Mouse (Mus musculus): ENCODE results near the gene Sft2d2. TPM values are rescaled to one million over a fixed set of nuclear protein-coding genes. Genes with fewer than 3 reads are reported as not detected.

Gene Sft2d2
- polyA plus RNA-seq, 1 experiment, result 6.9 TPM

GRCm38 (mm10) chr1:165195396-165195960 lies 1.2 kb upstream of the Sft2d2 start:
- H3K79me2 ChIP-seq (ENCODE audit: control insufficient read depth, insufficient read depth), result peaks cover 13% of the 10 kb centered on the region
- H3K79me3 ChIP-seq (ENCODE audit: low read depth), result peaks cover 7% of the 10 kb centered on the region

GRCm38 (mm10) chr1:165194662-165195013 lies 400 bp upstream of the Sft2d2 start:
- Histone ChIP-seq H3K36me3 (ENCODE audit: control insufficient read depth, insufficient read depth) (no peaks in the 10 kb centered on the region), H3ac (ENCODE audit: control insufficient read depth, insufficient read length, low read depth) (peak overlapping the region; percentile 8), H3K79me2 (ENCODE audit: control insufficient read depth, insufficient read depth) (peaks cover 13% of the 10 kb centered on the region), H3K4me3 (ENCODE audit: insufficient read depth, poor library complexity, severe bottlenecking) (peak overlapping the region; percentile 51), H3K79me3 (ENCODE audit: low read depth) (peaks cover 7% of the 10 kb centered on the region), H3K27me3 (ENCODE audit: control insufficient read depth, insufficient read depth, insufficient read length) (no peaks in the 10 kb centered on the region)
- no peak for TF ChIP-seq CEBPB (IDR thresholded peaks at IDR 0.05; ENCODE audit: low read depth)
- no peak for TF ChIP-seq MYOD1 (IDR thresholded peaks at IDR 0.05; ENCODE audit: control insufficient read depth, insufficient read length, low read depth)
- TF ChIP-seq MAX (IDR thresholded peaks at IDR 0.05), result no peak
- TF ChIP-seq CTCF (IDR thresholded peaks at IDR 0.05; ENCODE audit: control insufficient read depth, insufficient read depth, insufficient read length), result no peak
- no peak for TF ChIP-seq FOSL1 (IDR thresholded peaks at IDR 0.05; ENCODE audit: insufficient read depth, low read length, poor library complexity, severe bottlenecking)
- TF ChIP-seq USF1 (IDR thresholded peaks at IDR 0.05; ENCODE audit: low read depth), result no peak
- TF ChIP-seq MYOG (IDR thresholded peaks at IDR 0.05; ENCODE audit: control insufficient read depth, extremely low read depth, insufficient read length), result no peak

More at GRCm38 (mm10) chr1:165195396-165195960, 1.2 kb upstream of the Sft2d2 start:
- no peaks in the 10 kb centered on the region for H3K36me3 ChIP-seq (ENCODE audit: control insufficient read depth, insufficient read depth)
- TF ChIP-seq USF1 (IDR thresholded peaks at IDR 0.05; ENCODE audit: low read depth), result no peak
- no peak for TF ChIP-seq CTCF (IDR thresholded peaks at IDR 0.05; ENCODE audit: control insufficient read depth, insufficient read depth, insufficient read length)
- no peak for TF ChIP-seq MAX (IDR thresholded peaks at IDR 0.05)
- TF ChIP-seq CEBPB (IDR thresholded peaks at IDR 0.05; ENCODE audit: low read depth), result no peak
- TF ChIP-seq MYOG (IDR thresholded peaks at IDR 0.05; ENCODE audit: control insufficient read depth, extremely low read depth, insufficient read length), result no peak
- TF ChIP-seq MYOD1 (IDR thresholded peaks at IDR 0.05; ENCODE audit: control insufficient read depth, insufficient read length, low read depth), result no peak
- no peaks in the 10 kb centered on the region for H3K27me3 ChIP-seq (ENCODE audit: control insufficient read depth, insufficient read depth, insufficient read length)
- no peak overlapping the region for H3K4me3 ChIP-seq (ENCODE audit: insufficient read depth, poor library complexity, severe bottlenecking)
- H3ac ChIP-seq (ENCODE audit: control insufficient read depth, insufficient read length, low read depth), result no peak overlapping the region

GRCm38 (mm10) chr1:165193426-165193825 lies 812 bp downstream of the Sft2d2 start:
- Histone ChIP-seq H3K4me3 (ENCODE audit: insufficient read depth, poor library complexity, severe bottlenecking) (peak overlapping the region; percentile 51), H3K79me3 (ENCODE audit: low read depth) (peaks cover 7% of the 10 kb centered on the region), H3K27me3 (ENCODE audit: control insufficient read depth, insufficient read depth, insufficient read length) (no peaks in the 10 kb centered on the region), H3ac (ENCODE audit: control insufficient read depth, insufficient read length, low read depth) (peak overlapping the region; percentile 74), H3K79me2 (ENCODE audit: control insufficient read depth, insufficient read depth) (peaks cover 13% of the 10 kb centered on the region), H3K36me3 (ENCODE audit: control insufficient read depth, insufficient read depth) (no peaks in the 10 kb centered on the region)
- TF ChIP-seq MAX (IDR thresholded peaks at IDR 0.05) (no peak), CTCF (IDR thresholded peaks at IDR 0.05; ENCODE audit: control insufficient read depth, insufficient read depth, insufficient read length) (no peak), MYOG (IDR thresholded peaks at IDR 0.05; ENCODE audit: control insufficient read depth, extremely low read depth, insufficient read length) (no peak), CEBPB (IDR thresholded peaks at IDR 0.05; ENCODE audit: low read depth) (no peak)

GRCm38 (mm10) chr1:165192714-165193264 lies 1.4 kb downstream of the Sft2d2 start:
- no peak overlapping the region for H3ac ChIP-seq (ENCODE audit: control insufficient read depth, insufficient read length, low read depth)
- no peaks in the 10 kb centered on the region for H3K27me3 ChIP-seq (ENCODE audit: control insufficient read depth, insufficient read depth, insufficient read length)
- H3K79me3 ChIP-seq (ENCODE audit: low read depth), result peaks cover 7% of the 10 kb centered on the region
- H3K79me2 ChIP-seq (ENCODE audit: control insufficient read depth, insufficient read depth), result peaks cover 13% of the 10 kb centered on the region
- TF ChIP-seq MYOG (IDR thresholded peaks at IDR 0.05; ENCODE audit: control insufficient read depth, extremely low read depth, insufficient read length) (no peak), MAX (IDR thresholded peaks at IDR 0.05) (no peak)
- H3K36me3 ChIP-seq (ENCODE audit: control insufficient read depth, insufficient read depth), result no peaks in the 10 kb centered on the region
- H3K4me3 ChIP-seq (ENCODE audit: insufficient read depth, poor library complexity, severe bottlenecking), result peak overlapping the region; percentile 18

GRCm38 (mm10) chr1:165192102-165192501 lies 2.1 kb downstream of the Sft2d2 start:
- Histone ChIP-seq H3ac (ENCODE audit: control insufficient read depth, insufficient read length, low read depth) (no peak overlapping the region), H3K79me3 (ENCODE audit: low read depth) (peaks cover 7% of the 10 kb centered on the region), H3K4me3 (ENCODE audit: insufficient read depth, poor library complexity, severe bottlenecking) (peak overlapping the region; percentile 18), H3K36me3 (ENCODE audit: control insufficient read depth, insufficient read depth) (no peaks in the 10 kb centered on the region), H3K79me2 (ENCODE audit: control insufficient read depth, insufficient read depth) (peaks cover 13% of the 10 kb centered on the region), H3K27me3 (ENCODE audit: control insufficient read depth, insufficient read depth, insufficient read length) (no peaks in the 10 kb centered on the region)
- TF ChIP-seq CTCF (IDR thresholded peaks at IDR 0.05; ENCODE audit: control insufficient read depth, insufficient read depth, insufficient read length), result no peak
- TF ChIP-seq MYOG (IDR thresholded peaks at IDR 0.05; ENCODE audit: control insufficient read depth, extremely low read depth, insufficient read length), result no peak
- TF ChIP-seq CEBPB (IDR thresholded peaks at IDR 0.05; ENCODE audit: low read depth), result no peak

- H3K27me3 ChIP-seq (ENCODE audit: control insufficient read depth, insufficient read depth, insufficient read length), result no peaks in the 10 kb centered on the region
- peaks cover 13% of the 10 kb centered on the region for H3K79me2 ChIP-seq (ENCODE audit: control insufficient read depth, insufficient read depth)
- TF ChIP-seq CEBPB (IDR thresholded peaks at IDR 0.05; ENCODE audit: low read depth), result no peak
- H3ac ChIP-seq (ENCODE audit: control insufficient read depth, insufficient read length, low read depth), result no peak overlapping the region
- H3K36me3 ChIP-seq (ENCODE audit: control insufficient read depth, insufficient read depth), result no peaks in the 10 kb centered on the region
- peaks cover 7% of the 10 kb centered on the region for H3K79me3 ChIP-seq (ENCODE audit: low read depth)
- no peak overlapping the region for H3K4me3 ChIP-seq (ENCODE audit: insufficient read depth, poor library complexity, severe bottlenecking)
Observed at GRCm38 (mm10) chr1:165191611-165192010, 2.6 kb downstream of the Sft2d2 start.

All from C2C12 (cell line).